Mouse (Mus musculus) myocyte (in vitro differentiated cells): ENCODE data around the gene Def8. TPM values are rescaled to one million over a fixed set of nuclear protein-coding genes. Genes with fewer than 3 reads are reported as not detected.

Experiments
- H3K27me3 ChIP-seq: one replicate; pipeline ENCODE4 v1.6.1; 2011; ENCODE audit not compliant: control insufficient read depth, insufficient read depth, insufficient read length
- H3K36me3 ChIP-seq: one replicate; pipeline ENCODE4 v1.6.1; 2011; ENCODE audit not compliant: control insufficient read depth, insufficient read depth
- H3K4me2 ChIP-seq: one replicate; pipeline ENCODE4 v1.6.1; 2011; ENCODE audit warnings: low read depth, control low read depth
- H3K4me3 ChIP-seq: one replicate; pipeline ENCODE4 v1.5.1; 2011; ENCODE audit warnings: mild to moderate bottlenecking, control low read depth, moderate library complexity
- H3K79me2 ChIP-seq: one replicate; pipeline ENCODE4 v1.6.1; 2011; ENCODE audit not compliant: control insufficient read depth, insufficient read depth
- H3ac ChIP-seq: one replicate; pipeline ENCODE4 v1.6.1; 2011; ENCODE audit not compliant: control insufficient read depth, insufficient read length
- CEBPB ChIP-seq: IDR thresholded peaks from 2 replicates; pipeline ENCODE4 v1.6.1; 2011; ENCODE audit warnings: mild to moderate bottlenecking, moderate library complexity; ENCODE audit not compliant: poor library complexity, insufficient read depth, severe bottlenecking
- E2F4 ChIP-seq: IDR thresholded peaks from one replicate; pipeline ENCODE4 v1.6.1; 2011; ENCODE audit warnings: mild to moderate bottlenecking, control low read depth, moderate library complexity; ENCODE audit not compliant: insufficient read depth
- MAX ChIP-seq: IDR thresholded peaks from one replicate; pipeline ENCODE4 v1.6.1; 2011; ENCODE audit warnings: low read depth, mild to moderate bottlenecking, control low read depth
- MYOD1 ChIP-seq, 3 experiments: IDR thresholded peaks; one replicate each; pipeline ENCODE4 v1.6.1; 2011; ENCODE audit warnings: control low read depth in 2 of 3, low read depth in 2 of 3, mild to moderate bottlenecking in 2 of 3, moderate library complexity in 1 of 3; ENCODE audit not compliant: insufficient read length in 2 of 3, control insufficient read depth in 1 of 3
- MYOG ChIP-seq, 3 experiments: IDR thresholded peaks; one replicate each; pipeline ENCODE4 v1.6.1; 2011; ENCODE audit warnings: control low read depth in 2 of 3, low read depth in 2 of 3, mild to moderate bottlenecking in 2 of 3; ENCODE audit not compliant: insufficient read length in 2 of 3, control insufficient read depth in 1 of 3, insufficient read depth in 1 of 3
- POLR2A ChIP-seq: IDR thresholded peaks from one replicate; pipeline ENCODE4 v1.6.1; 2011; ENCODE audit warnings: low read depth, mild to moderate bottlenecking, control low read depth, moderate library complexity; ENCODE audit not compliant: insufficient read length
- POLR2AphosphoS2 ChIP-seq: IDR thresholded peaks from one replicate; pipeline ENCODE4 v1.6.1; 2011; ENCODE audit warnings: low read depth, control low read depth; ENCODE audit not compliant: insufficient read length
- REST ChIP-seq: IDR thresholded peaks from one replicate; pipeline ENCODE4 v1.6.1; 2011; ENCODE audit warnings: mild to moderate bottlenecking, control low read depth, moderate library complexity; ENCODE audit not compliant: insufficient read depth, insufficient read length
- SRF ChIP-seq: IDR thresholded peaks from one replicate; pipeline ENCODE4 v1.6.1; 2011; ENCODE audit warnings: low read depth; ENCODE audit not compliant: control insufficient read depth, insufficient read length
- TCF12 ChIP-seq: IDR thresholded peaks from one replicate; pipeline ENCODE4 v1.6.1; 2011; ENCODE audit warnings: mild to moderate bottlenecking, control low read depth; ENCODE audit not compliant: poor library complexity, insufficient read depth, severe bottlenecking
- TCF3 ChIP-seq: IDR thresholded peaks from one replicate; pipeline ENCODE4 v1.6.1; 2011; ENCODE audit warnings: low read depth, control low read depth; ENCODE audit not compliant: insufficient read length
- USF1 ChIP-seq: IDR thresholded peaks from one replicate; pipeline ENCODE4 v1.6.1; 2011; ENCODE audit warnings: low read depth, mild to moderate bottlenecking, control low read depth, moderate library complexity
- polyA plus RNA-seq: library from polyadenylated mRNA; unstranded; fragments of >200 nt; fragmentation: generic; extraction: Trizol; gene quantifications from one replicate; pipeline ENCODE4 v1.2.1, GENCODE M21; 2012; ENCODE audit warnings: missing spikeins

The Def8 gene
- polyA plus RNA-seq, 1 experiment, result 19.6 TPM

- Histone ChIP-seq H3ac (no peak overlapping the region), H3K4me2 (no peak overlapping the region), H3K27me3 (no peaks in the 10 kb centered on the region), H3K79me2 (peaks cover 34% of the 10 kb centered on the region), H3K36me3 (peaks cover 42% of the 10 kb centered on the region), H3K4me3 (no peak overlapping the region)
- TF ChIP-seq MYOG (IDR thresholded peaks at IDR 0.05; ENCODE audit: control insufficient read depth in 1 of 3, insufficient read depth in 1 of 3, insufficient read length in 2 of 3, low read depth in 2 of 3), result no peak
- TF ChIP-seq CEBPB, result no peak
- TF ChIP-seq TCF3, result no peak
- no peak for TF ChIP-seq SRF
- no peak for TF ChIP-seq E2F4
- no peak for TF ChIP-seq MAX
- no peak for TF ChIP-seq USF1
- no peak for TF ChIP-seq REST
- no peak for TF ChIP-seq POLR2AphosphoS2
- no peak for TF ChIP-seq TCF12
- no peak for TF ChIP-seq MYOD1 (IDR thresholded peaks at IDR 0.05; ENCODE audit: control insufficient read depth in 1 of 3, insufficient read length in 2 of 3, low read depth in 2 of 3)
These were observed 40.8 kb upstream of the Def8 start for GRCm38 (mm10) chr8:123382516-123382915.

- Histone ChIP-seq H3ac (no peak overlapping the region), H3K4me3 (no peak overlapping the region), H3K4me2 (no peak overlapping the region), H3K27me3 (no peaks in the 10 kb centered on the region), H3K79me2 (peaks cover 14% of the 10 kb centered on the region), H3K36me3 (peaks cover 58% of the 10 kb centered on the region)
- no peak for TF ChIP-seq POLR2AphosphoS2
- TF ChIP-seq REST, result no peak
- TF ChIP-seq USF1, result no peak
- no peak for TF ChIP-seq TCF3
- TF ChIP-seq CEBPB, result no peak
- TF ChIP-seq E2F4, result no peak
- TF ChIP-seq MAX, result no peak
- TF ChIP-seq TCF12, result no peak
- TF ChIP-seq MYOD1 (IDR thresholded peaks at IDR 0.05; ENCODE audit: control insufficient read depth in 1 of 3, insufficient read length in 2 of 3, low read depth in 2 of 3), result no peak
- TF ChIP-seq POLR2A, result no peak
- TF ChIP-seq SRF, result no peak
- no peak for TF ChIP-seq MYOG (IDR thresholded peaks at IDR 0.05; ENCODE audit: control insufficient read depth in 1 of 3, insufficient read depth in 1 of 3, insufficient read length in 2 of 3, low read depth in 2 of 3)
These were observed 38.3 kb upstream of the Def8 start for GRCm38 (mm10) chr8:123384883-123385540.

- H3K79me2 ChIP-seq, result no peaks in the 10 kb centered on the region
- H3K27me3 ChIP-seq, result no peaks in the 10 kb centered on the region
- no peak overlapping the region for H3ac ChIP-seq
- H3K4me3 ChIP-seq, result no peak overlapping the region
- H3K4me2 ChIP-seq, result no peak overlapping the region
- peaks cover 52% of the 10 kb centered on the region for H3K36me3 ChIP-seq
- TF ChIP-seq POLR2AphosphoS2 (no peak), TCF12 (no peak), E2F4 (no peak)
These were observed 36.3 kb upstream of the Def8 start for GRCm38 (mm10) chr8:123387041-123387440.

- no peak for TF ChIP-seq MYOD1 (IDR thresholded peaks at IDR 0.05; ENCODE audit: control insufficient read depth in 1 of 3, insufficient read length in 2 of 3, low read depth in 2 of 3)
- TF ChIP-seq E2F4, result no peak
- TF ChIP-seq TCF3, result no peak
- no peaks in the 10 kb centered on the region for H3K79me2 ChIP-seq
These were observed 35.5 kb upstream of the Def8 start for GRCm38 (mm10) chr8:123387801-123388200.

GRCm38 (mm10) chr8:123389026-123389425, 34.3 kb upstream of the Def8 start:
- Histone ChIP-seq H3K27me3 (no peaks in the 10 kb centered on the region), H3K4me3 (no peak overlapping the region), H3ac (no peak overlapping the region), H3K36me3 (peaks cover 56% of the 10 kb centered on the region), H3K79me2 (no peaks in the 10 kb centered on the region), H3K4me2 (no peak overlapping the region)
- TF ChIP-seq MYOG (IDR thresholded peaks at IDR 0.05; ENCODE audit: control insufficient read depth in 1 of 3, insufficient read depth in 1 of 3, insufficient read length in 2 of 3, low read depth in 2 of 3), result no peak
- TF ChIP-seq POLR2A, result no peak
- TF ChIP-seq REST, result no peak
- no peak for TF ChIP-seq MAX
- no peak for TF ChIP-seq MYOD1 (IDR thresholded peaks at IDR 0.05; ENCODE audit: control insufficient read depth in 1 of 3, insufficient read length in 2 of 3, low read depth in 2 of 3)
- no peak for TF ChIP-seq POLR2AphosphoS2
- no peak for TF ChIP-seq CEBPB
- no peak for TF ChIP-seq USF1
- no peak for TF ChIP-seq TCF3
- TF ChIP-seq E2F4, result no peak
- no peak for TF ChIP-seq SRF
- no peak for TF ChIP-seq TCF12

More at GRCm38 (mm10) chr8:123387801-123388200, 35.5 kb upstream of the Def8 start:
- Histone ChIP-seq H3K27me3 (no peaks in the 10 kb centered on the region), H3K4me2 (no peak overlapping the region), H3K36me3 (peaks cover 56% of the 10 kb centered on the region), H3K4me3 (no peak overlapping the region), H3ac (no peak overlapping the region)
